Mouse (Mus musculus): Measurements from ENCODE around the gene Olfr873.
"Not testable (repeated sequence)": the region's sequence is repeated elsewhere in the genome, so short reads cannot be mapped to it uniquely, and the experiment has no call there.

Olfr873 gene

GRCm38 (mm10) chr9:20298232-20298631, at the start of gene Olfr873:
TSS of gene Olfr873 (plus strand) at chr9:20298532.
- DNase-seq (ENCODE audit: low spot score in 2 of 2): no peak

GRCm38 (mm10) chr9:20282051-20282450, 16.3 kb upstream of the Olfr873 start, which contains the start of gene Olfr39:
TSS of gene Olfr39 (plus strand) at chr9:20282351.
- no peak for DNase-seq (ENCODE audit: low spot score in 2 of 2)

- DNase-seq (ENCODE audit: low spot score in 2 of 2): not testable (repeated sequence)
Observed at GRCm38 (mm10) chr9:20295562-20295961, 2.8 kb upstream of the Olfr873 start.

- DNase-seq (ENCODE audit: low spot score in 2 of 2): no peak
Observed at GRCm38 (mm10) chr9:20335994-20336393, 37.7 kb downstream of the Olfr873 start, which contains the start of gene Olfr18. TSS of gene Olfr18 (minus strand) at chr9:20336094.

GRCm38 (mm10) chr9:20348501-20348900, 50.2 kb downstream of the Olfr873 start:
- no peak for DNase-seq (ENCODE audit: low spot score in 2 of 2)
